8 mouse cellular contexts compared by ENCODE assay signal in genomic region chr6:149188041-149188924, GRCm38 (mm10). TPM values are rescaled to one million over a fixed set of nuclear protein-coding genes. Genes with fewer than 3 reads are reported as not detected.
A peak's percentile ranks its signal among the peaks of the same experiment; 100 is the strongest.
DNase-seq lines count a peak whose midpoint lies in the region; ATAC-seq lines count a peak whose summit lies in the region.

Gene Amn1 (minus strand): TSS chr6:149188712.

- peaks cover 14% of the 10 kb centered on the region for H3K36me3 ChIP-seq in intestine, embryonic 14.5 days (ENCODE audit: control insufficient read depth, insufficient read depth, low read length)

- no peaks in the 10 kb centered on the region for H3K27me3 ChIP-seq in intestine, embryonic 14.5 days (replicated peaks; ENCODE audit: control insufficient read depth, insufficient read depth, low read length)

- H3K9ac ChIP-seq in intestine, embryonic 14.5 days (ENCODE audit: low read length) = peak within 1 kb of the TSS; percentile 88

- intact Hi-C loops in left cerebral cortex, postnatal 14 days (cut with DNase I) = no loop called here

- H3K27ac ChIP-seq in intestine, embryonic 14.5 days (ENCODE audit: low read depth) = peak within 1 kb of the TSS; percentile 85

- H3K4me3 ChIP-seq in intestine, embryonic 14.5 days (ENCODE audit: low read depth, low read length) = peak within 1 kb of the TSS; percentile 87

- H3K4me2 ChIP-seq in intestine, embryonic 14.5 days (ENCODE audit: low read length) = peak within 1 kb of the TSS; percentile 75

- peak; percentile 98 for ATAC-seq in intestine, embryonic 14.5 days (replicated peaks; ENCODE audit: low FRiP score, low TSS enrichment, low read depth)

- no peaks in the 10 kb centered on the region for H3K9me3 ChIP-seq in intestine, embryonic 14.5 days (ENCODE audit: control insufficient read depth, low read length)

- WGBS in intestine, embryonic 14.5 days = 1% methylated on average over 34 of the region's 34 CpGs

- peaks cover 6% of the 10 kb centered on the region; the same call in 1 of the 2 replicates for H3K4me1 ChIP-seq in intestine, embryonic 14.5 days (replicated peaks; ENCODE audit: control insufficient read depth, insufficient read depth, low read length)

- peak; percentile 88 to 91 for DNase-seq in adrenal gland, adult 18-20 months (ENCODE audit: low spot score in 2 of 2)
- DNase-seq in embryo, embryonic 11 days = peak; percentile 99
- DNase-seq in gastrocnemius, postnatal 25 days = peak; percentile 94
- peak; percentile 97 for DNase-seq in intestine, embryonic 14.5 days (ENCODE audit: low spot score)
- peak; percentile 94 to 98 for DNase-seq in left cerebral cortex, postnatal 14 days (ENCODE audit: low spot score in 2 of 2)
- DNase-seq in mesoderm, embryonic 11.5 days (ENCODE audit: low read depth, low spot score) = peak; percentile 98
- peak; percentile 94 to 96 for DNase-seq in right cerebral cortex, postnatal 36 days (ENCODE audit: low spot score in 2 of 2)
- DNase-seq in yolk sac, embryonic 10.5 days (ENCODE audit: low spot score) = peak; percentile 97

RNA-seq across cellular contexts. Expression of gene Amn1, which starts in this region (rescaled TPM):
- 10 to 100 TPM; 25.2 to 29.0 TPM for total RNA-seq in adrenal gland, adult 18-20 months (2021)
- 10 to 100 TPM; 11.4 to 11.6 TPM for total RNA-seq in gastrocnemius, postnatal 25 days (2021)
- polyA plus RNA-seq in intestine, embryonic 14.5 days (2014; fragmentation: Nextera tagmentation; extraction: Ambion mirVana) = 26.7 and 29.8 TPM in 2 replicates
- total RNA-seq in left cerebral cortex, postnatal 14 days (2021) = 10 to 100 TPM; 34.1 to 36.0 TPM

Comparison
In these comparisons a context has a peak if more than half of its experiments do, and no peak if none do; other contexts are left out.
1. Peak in every context shown above with its lines: DNase-seq, ATAC-seq, H3K4me3 ChIP-seq and H3K27ac ChIP-seq.